Mouse (Mus musculus) heart, postnatal 0 days (tissue): Measurements from ENCODE around the gene Fez2.

Experiments
- CTCF ChIP-seq: IDR thresholded peaks from 2 replicates; pipeline ENCODE4 v1.5.1; 2016; ENCODE audit warnings: antibody characterized with exemption, control low read depth, low read depth
- EP300 ChIP-seq: IDR thresholded peaks from 2 replicates; pipeline ENCODE4 v1.6.1; 2016; ENCODE audit warnings: antibody characterized with exemption, low read depth

DNA sequence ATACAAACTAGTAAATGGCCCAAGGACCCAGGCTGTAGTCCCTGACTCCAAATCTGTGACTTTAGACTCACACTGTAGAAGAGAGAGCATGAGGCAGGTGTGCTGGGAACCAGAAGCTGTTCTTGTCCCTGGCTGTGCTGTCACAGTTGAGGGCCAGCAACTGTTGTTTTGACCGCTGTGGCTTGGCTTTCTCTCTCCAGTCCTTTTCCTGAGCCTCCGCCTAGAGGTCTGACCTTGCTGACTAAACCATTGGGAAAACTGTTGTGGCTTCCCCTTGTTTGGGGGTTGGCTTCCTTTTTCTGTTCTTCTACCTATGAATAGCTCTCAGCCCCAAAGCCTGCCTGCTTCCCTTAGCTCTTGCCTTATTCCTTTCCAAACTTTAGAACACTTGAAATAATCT, 91.6 kb downstream of the Fez2 start:
- TF ChIP-seq CTCF (no peak), EP300 (no peak)
